1 mouse cellular context compared by ENCODE assay signal in the genomic region with DNA sequence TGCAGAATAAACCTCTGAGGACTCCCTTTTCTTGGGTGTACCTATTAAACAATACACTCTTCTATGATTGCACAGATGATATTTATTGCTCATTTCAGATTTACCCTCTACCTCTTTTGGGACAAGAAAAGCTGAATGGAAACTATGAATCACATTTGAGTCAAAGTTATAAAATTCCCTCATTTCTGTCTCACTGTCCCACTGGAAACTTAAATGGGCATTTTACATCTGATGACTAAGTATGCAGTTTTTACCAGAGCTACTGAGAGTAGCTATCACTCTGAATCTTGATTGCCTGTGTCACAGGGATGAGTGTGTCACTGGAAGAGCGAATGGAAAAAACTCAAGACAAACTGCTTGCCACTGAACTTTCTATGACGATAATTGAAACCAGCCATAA.
TF ChIP-seq lines count a peak whose summit lies in the region.

No protein-coding gene starts in this region.

TF ChIP-seq in CH12.LX, 34 proteins besides CTCF, POLR2A, EP300 and RAD21 (continued from another document):
- TF ChIP-seq CHD2 (IDR thresholded peaks at IDR 0.05; ENCODE audit: low read length) (no peak), MAZ (IDR thresholded peaks at IDR 0.05; ENCODE audit: low read depth, low read length) (no peak), SIN3A (IDR thresholded peaks at IDR 0.05; ENCODE audit: low read length) (no peak), TCF12 (IDR thresholded peaks at IDR 0.05; ENCODE audit: low read depth, low read length) (no peak), GABPA (IDR thresholded peaks at IDR 0.05; ENCODE audit: insufficient replicate concordance, low read depth, low read length) (no peak), MAX (IDR thresholded peaks at IDR 0.05; ENCODE audit: low read length) (no peak), RCOR1 (conservative IDR thresholded peaks at IDR 0.05; ENCODE audit: low read depth, low read length) (no peak), JUN (IDR thresholded peaks at IDR 0.05; ENCODE audit: insufficient read depth, low read depth, low read length) (peak; percentile 60; the same call in 1 of the 2 replicates), USF1 (IDR thresholded peaks at IDR 0.05; ENCODE audit: low read depth, low read length) (no peak), ELF1 (IDR thresholded peaks at IDR 0.05; ENCODE audit: low read depth, low read length) (no peak)
TF ChIP-seq in CH12.LX: peak in this region for 3.
